Mouse (Mus musculus) induced T-regulatory cell, adult 2 months (primary cell): Measurements from ENCODE around the gene Rhobtb3.
"Not testable (repeated sequence)": the region's sequence is repeated elsewhere in the genome, so short reads cannot be mapped to it uniquely, and the experiment has no call there.

Experiments used
- DNase-seq: peaks from one replicate; pipeline ENCODE4 v3.0.0-alpha.2; 2012; ENCODE audit warnings: low read depth

Gene Rhobtb3

GRCm38 (mm10) chr13:75845519-75846166 is 98.1 kb downstream of the Rhobtb3 start:
- DNase-seq: peak; percentile 53

GRCm38 (mm10) chr13:75844833-75845518 is 98.7 kb downstream of the Rhobtb3 start:
- DNase-seq: no peak

GRCm38 (mm10) chr13:75843993-75844683 is 99.6 kb downstream of the Rhobtb3 start:
- DNase-seq: peak; percentile 64

GRCm38 (mm10) chr13:75843331-75843730 is 100.4 kb downstream of the Rhobtb3 start:
- DNase-seq: no peak

GRCm38 (mm10) chr13:75841950-75842349 is 101.8 kb downstream of the Rhobtb3 start:
- DNase-seq: no peak

GRCm38 (mm10) chr13:75840752-75841285 is 102.9 kb downstream of the Rhobtb3 start:
- no peak for DNase-seq

- peak; percentile 87 for DNase-seq
Observed at GRCm38 (mm10) chr13:75839719-75840481, 103.8 kb downstream of the Rhobtb3 start, which contains the start of gene Glrx. Gene Glrx, plus strand, starts transcription at chr13:75839868.

- DNase-seq: no peak
Observed at GRCm38 (mm10) chr13:75838506-75838905, 105.2 kb downstream of the Rhobtb3 start.

- DNase-seq: no peak
Observed at GRCm38 (mm10) chr13:75835461-75835860, 108.3 kb downstream of the Rhobtb3 start.

- no peak for DNase-seq
Observed at GRCm38 (mm10) chr13:75833499-75833898, 110.2 kb downstream of the Rhobtb3 start.

GRCm38 (mm10) chr13:75832697-75833096 is 111.0 kb downstream of the Rhobtb3 start:
- peak; percentile 85 for DNase-seq

- peak; percentile 76 for DNase-seq
Observed at GRCm38 (mm10) chr13:75831710-75832109, 112.0 kb downstream of the Rhobtb3 start.

- no peak for DNase-seq
Observed at GRCm38 (mm10) chr13:75830708-75831107, 113.0 kb downstream of the Rhobtb3 start.

- DNase-seq: peak; percentile 79
Observed at GRCm38 (mm10) chr13:75825388-75825787, 118.3 kb downstream of the Rhobtb3 start.

- DNase-seq: peak; percentile 51
Observed at GRCm38 (mm10) chr13:75824611-75825319, 119.0 kb downstream of the Rhobtb3 start.

GRCm38 (mm10) chr13:75823201-75823600 is 120.5 kb downstream of the Rhobtb3 start:
- DNase-seq: no peak

GRCm38 (mm10) chr13:75822366-75822765 is 121.4 kb downstream of the Rhobtb3 start:
- DNase-seq: not testable (repeated sequence)

GRCm38 (mm10) chr13:75819898-75820297 is 123.8 kb downstream of the Rhobtb3 start:
- no peak for DNase-seq
